Mouse (Mus musculus) liver, postnatal 0 days (tissue): ENCODE results near the gene Dgkg. TPM values are rescaled to one million over a fixed set of nuclear protein-coding genes. Genes with fewer than 3 reads are reported as not detected.

Experiments used
- ATAC-seq: fragments of 200-750 bp; cut with Nextera tagmentation; 2 replicates; pipeline ENCODE4 v1.8.0; 2017; ENCODE audit warnings: mild to moderate bottlenecking, moderate library complexity
- DNase-seq: peaks from one replicate; pipeline ENCODE4 v3.0.0-alpha.2; 2016
- H3K27ac ChIP-seq: fragments of 300-500 bp; sonication (generic); 2 replicates; pipeline ENCODE4 v1.5.1; 2014; ENCODE audit warnings: antibody characterized with exemption, moderate library complexity, mild to moderate bottlenecking, low read depth
- H3K27me3 ChIP-seq: fragments of 300-500 bp; sonication (generic); 2 replicates; pipeline ENCODE4 v1.6.1; 2014; ENCODE audit warnings: low read length, control low read depth, mixed read lengths; ENCODE audit not compliant: insufficient read depth
- H3K36me3 ChIP-seq: fragments of 300-500 bp; sonication (generic); replicated peaks from 2 replicates; pipeline ENCODE4 v1.6.1; 2014; ENCODE audit warnings: mild to moderate bottlenecking, control low read depth, low read length, moderate library complexity, mixed read lengths; ENCODE audit not compliant: insufficient read depth
- H3K4me1 ChIP-seq: fragments of 300-500 bp; sonication (generic); 2 replicates; pipeline ENCODE4 v1.6.1; 2014; ENCODE audit warnings: antibody characterized with exemption, mild to moderate bottlenecking, control low read depth; ENCODE audit not compliant: insufficient read depth
- H3K4me2 ChIP-seq: fragments of 300-500 bp; sonication (generic); 2 replicates; pipeline ENCODE4 v1.6.1; 2014; ENCODE audit warnings: low read depth, mild to moderate bottlenecking, low read length, moderate library complexity, mixed read lengths
- H3K4me3 ChIP-seq: fragments of 300-500 bp; sonication (generic); 2 replicates; pipeline ENCODE4 v1.5.1; 2014; ENCODE audit warnings: low read depth, low read length
- H3K9ac ChIP-seq: fragments of 300-500 bp; sonication (generic); replicated peaks from 2 replicates; pipeline ENCODE4 v1.6.1; 2014; ENCODE audit warnings: mild to moderate bottlenecking, moderate library complexity
- H3K9me3 ChIP-seq: fragments of 300-500 bp; sonication (generic); 2 replicates; pipeline ENCODE4 v1.6.1; 2016; ENCODE audit warnings: mild to moderate bottlenecking, control low read depth, low read length, mixed read lengths
- CTCF ChIP-seq: sonication (generic); IDR thresholded peaks from 2 replicates; pipeline ENCODE4 v1.5.1; 2016; ENCODE audit warnings: antibody characterized with exemption, low read depth
- EP300 ChIP-seq: IDR thresholded peaks from 2 replicates; pipeline ENCODE4 v1.6.1; 2016; ENCODE audit warnings: antibody characterized with exemption, low read depth, mild to moderate bottlenecking
- WGBS: fragments of 180-500 bp; shearing (Covaris S2); extraction: QIAGEN DNeasy Blood & Tissue Kit; methylation state at CpG from one replicate; pipeline ENCODE4 v1.1.7; 2014; ENCODE audit not compliant: insufficient replicate concordance; 5-methylcytosine and 5-hydroxymethylcytosine counted together
- polyA plus RNA-seq: library from polyadenylated mRNA; unstranded; fragments of >200 nt; fragmentation: Nextera tagmentation; extraction: Ambion mirVana; gene quantifications from 2 replicates; pipeline ENCODE4 v1.2.1, GENCODE M21; 2015

The Dgkg gene
- polyA plus RNA-seq, 1 experiment from 2014 or later: 0.93 TPM

- H3K27ac ChIP-seq: no peak overlapping the region
- H3K4me1 ChIP-seq: no peaks in the 10 kb centered on the region
- ATAC-seq: no peak
- H3K9me3 ChIP-seq: no peaks in the 10 kb centered on the region
- no peak overlapping the region for H3K4me2 ChIP-seq
- H3K9ac ChIP-seq: no peak overlapping the region
- no peak overlapping the region for H3K4me3 ChIP-seq
- no peak for TF ChIP-seq CTCF
- no peak for DNase-seq
- no peaks in the 10 kb centered on the region for H3K36me3 ChIP-seq
- H3K27me3 ChIP-seq: no peaks in the 10 kb centered on the region
These were observed 93.4 kb downstream of the Dgkg start for GRCm38 (mm10) chr16:22563594-22563993.

GRCm38 (mm10) chr16:22554996-22555395 lies 102.0 kb downstream of the Dgkg start:
- Histone ChIP-seq H3K9me3 (no peaks in the 10 kb centered on the region), H3K36me3 (no peaks in the 10 kb centered on the region), H3K9ac (no peak overlapping the region), H3K27ac (no peak overlapping the region), H3K4me1 (no peaks in the 10 kb centered on the region), H3K4me2 (no peak overlapping the region), H3K4me3 (no peak overlapping the region), H3K27me3 (no peaks in the 10 kb centered on the region)
- no peak for TF ChIP-seq EP300
- TF ChIP-seq CTCF: peak; percentile 56
- DNase-seq: peak; percentile 22
- no peak for ATAC-seq
- 60% methylated on average over 2 of the region's 2 CpGs for WGBS

- H3K36me3 ChIP-seq: no peaks in the 10 kb centered on the region
- no peak overlapping the region for H3K4me2 ChIP-seq
- TF ChIP-seq EP300 (no peak), CTCF (no peak)
- no peak overlapping the region for H3K9ac ChIP-seq
- DNase-seq: no peak
- H3K4me1 ChIP-seq: peaks cover 13% of the 10 kb centered on the region
- no peak overlapping the region for H3K27ac ChIP-seq
- H3K9me3 ChIP-seq: no peaks in the 10 kb centered on the region
- no peaks in the 10 kb centered on the region for H3K27me3 ChIP-seq
- 66% methylated on average over 9 of the region's 9 CpGs for WGBS
- no peak for ATAC-seq
- no peak overlapping the region for H3K4me3 ChIP-seq
These were observed 104.7 kb downstream of the Dgkg start for GRCm38 (mm10) chr16:22552351-22552750.

- H3K27ac ChIP-seq: no peak overlapping the region
- WGBS: 50% methylated on average over 11 of the region's 11 CpGs
- peak; percentile 11 for DNase-seq
These were observed 105.6 kb downstream of the Dgkg start for GRCm38 (mm10) chr16:22551231-22552000.

GRCm38 (mm10) chr16:22549346-22549745 lies 107.7 kb downstream of the Dgkg start:
- Histone ChIP-seq H3K27ac (no peak overlapping the region), H3K9ac (no peak overlapping the region), H3K9me3 (no peaks in the 10 kb centered on the region), H3K27me3 (no peaks in the 10 kb centered on the region), H3K4me3 (no peak overlapping the region), H3K4me2 (no peak overlapping the region), H3K36me3 (no peaks in the 10 kb centered on the region), H3K4me1 (peaks cover 16% of the 10 kb centered on the region)
- no peak for DNase-seq
- whole genome bisulfite sequencing: 65% methylated on average over 5 of the region's 5 CpGs
- ATAC-seq: no peak
- TF ChIP-seq CTCF (no peak), EP300 (no peak)

More at GRCm38 (mm10) chr16:22551231-22552000, 105.6 kb downstream of the Dgkg start:
- Histone ChIP-seq H3K9me3 (no peaks in the 10 kb centered on the region), H3K27me3 (no peaks in the 10 kb centered on the region), H3K4me1 (peaks cover 13% of the 10 kb centered on the region), H3K4me2 (no peak overlapping the region), H3K4me3 (no peak overlapping the region), H3K36me3 (no peaks in the 10 kb centered on the region), H3K9ac (no peak overlapping the region)
- TF ChIP-seq EP300: no peak
- TF ChIP-seq CTCF: no peak
- no peak for ATAC-seq

- H3K9me3 ChIP-seq: no peaks in the 10 kb centered on the region
- 7% methylated on average over 26 of the region's 26 CpGs for WGBS
- H3K36me3 ChIP-seq: no peaks in the 10 kb centered on the region
- peak; percentile 81 for ATAC-seq
- peak overlapping the region; percentile 47 for H3K4me3 ChIP-seq
- H3K9ac ChIP-seq: peak overlapping the region; percentile 54
- TF ChIP-seq CTCF (peak; percentile 86), EP300 (no peak)
- peak; percentile 83 for DNase-seq
- peaks cover 16% of the 10 kb centered on the region for H3K4me1 ChIP-seq
- H3K27me3 ChIP-seq: no peaks in the 10 kb centered on the region
- peak overlapping the region; percentile 88 for H3K4me2 ChIP-seq
- no peak overlapping the region for H3K27ac ChIP-seq
These were observed 108.6 kb downstream of the Dgkg start for GRCm38 (mm10) chr16:22548167-22549080.
